30 mouse cellular contexts compared by ENCODE assay signal in the genomic region with DNA sequence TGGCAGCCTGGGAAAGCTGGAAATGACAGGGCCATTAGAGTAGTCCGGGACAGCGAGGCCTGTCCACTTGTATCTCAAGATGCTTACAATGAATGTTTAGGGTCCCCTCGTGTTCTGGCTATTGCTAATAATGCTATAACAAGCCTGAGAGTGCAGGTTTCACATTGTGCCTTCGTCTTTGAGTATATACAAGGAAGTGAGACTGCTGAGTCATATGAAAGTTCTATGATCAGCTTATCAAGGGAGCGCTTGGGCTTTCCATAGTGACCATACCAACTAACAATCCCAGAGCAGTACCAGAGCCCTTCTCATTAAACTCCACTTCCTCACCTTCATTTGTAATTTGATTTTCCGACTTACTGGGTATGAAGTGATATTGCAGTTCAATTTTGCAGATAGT.
DNase-seq lines count a peak whose midpoint lies in the region; ATAC-seq and TF ChIP-seq lines count a peak whose summit lies in the region.
"Had no signal": no experiment of that assay in that cellular context is flagged by ENCODE, and none has a peak within 500 bp of the region (broad histone marks: within the 10 kb centered on the region; RNA-seq: fewer than 3 reads in every experiment).

No protein-coding gene starts in this region.

- no peak for TF ChIP-seq POLR2A in testis, adult 2 months (IDR thresholded peaks at IDR 0.05; ENCODE audit: control insufficient read depth, low read depth, low read length)
- TF ChIP-seq POLR2A in lung, adult 2 months (IDR thresholded peaks at IDR 0.05; ENCODE audit: borderline replicate concordance, extremely low read depth, low read depth, low read length), result no peak

- H3K4me2 ChIP-seq in heart, embryonic 12.5 days, result no peak overlapping the region
- H3K4me2 ChIP-seq in intestine, postnatal 0 days (replicated peaks; ENCODE audit: low read depth), result no peak overlapping the region
- no peak overlapping the region for H3K4me2 ChIP-seq in stomach, postnatal 0 days (replicated peaks; ENCODE audit: low read depth)
- H3K4me2 ChIP-seq in hindbrain, embryonic 14.5 days (replicated peaks), result no peak overlapping the region
- H3K4me2 ChIP-seq: embryonic facial prominence, embryonic 13.5 days; forebrain, embryonic 12.5 days; forebrain, embryonic 15.5 days; heart, embryonic 13.5 days; hindbrain, embryonic 12.5 days had no signal

- H3K9me3 ChIP-seq in heart, embryonic 12.5 days (replicated peaks), result no peaks in the 10 kb centered on the region
- no peaks in the 10 kb centered on the region for H3K9me3 ChIP-seq in intestine, postnatal 0 days (ENCODE audit: control insufficient read depth)
- H3K9me3 ChIP-seq in stomach, postnatal 0 days (ENCODE audit: control insufficient read depth, low read length), result no peaks in the 10 kb centered on the region
- no peaks in the 10 kb centered on the region for H3K9me3 ChIP-seq in hindbrain, embryonic 14.5 days (ENCODE audit: control insufficient read depth, low read length)
- H3K9me3 ChIP-seq: embryonic facial prominence, embryonic 10.5 days; embryonic facial prominence, embryonic 13.5 days; forebrain, embryonic 12.5 days; forebrain, embryonic 15.5 days; heart, embryonic 13.5 days; hindbrain, embryonic 12.5 days had no signal

- H3K27me3 ChIP-seq in heart, embryonic 12.5 days (replicated peaks), result no peaks in the 10 kb centered on the region
- H3K27me3 ChIP-seq in testis, adult 2 months (ENCODE audit: control insufficient read depth, insufficient read depth, low read length), result no peaks in the 10 kb centered on the region
- no peaks in the 10 kb centered on the region for H3K27me3 ChIP-seq in intestine, postnatal 0 days (replicated peaks; ENCODE audit: control insufficient read depth, insufficient read depth, low read length)
- no peaks in the 10 kb centered on the region for H3K27me3 ChIP-seq in stomach, postnatal 0 days (ENCODE audit: control insufficient read depth, insufficient read depth, low read length)
- H3K27me3 ChIP-seq in hindbrain, embryonic 14.5 days (ENCODE audit: control insufficient read depth, insufficient read depth, low read length), result no peaks in the 10 kb centered on the region
- H3K27me3 ChIP-seq: CH12.LX; embryonic facial prominence, embryonic 13.5 days; forebrain, embryonic 12.5 days; forebrain, embryonic 15.5 days; heart, embryonic 13.5 days; hindbrain, embryonic 12.5 days; Patski had no signal

- peak; percentile 86 for DNase-seq in heart, adult 11 months
- no peak for DNase-seq in testis, postnatal 10 days (ENCODE audit: low spot score)
- DNase-seq in stomach, postnatal 0 days (ENCODE audit: low spot score), result no peak
- DNase-seq in hindbrain, embryonic 14.5 days (ENCODE audit: low spot score), result no peak
- DNase-seq in lung, adult 2 months, result no peak
- DNase-seq: adrenal gland, postnatal 10 days; adrenal gland, postnatal 36 days; B cell, adult 2 months; cerebellum, adult 11 months; cerebellum, adult 2 months; cerebellum, adult 9-11 months; cerebellum, postnatal 25 days; embryo, embryonic 11 days; gastrocnemius, postnatal 36 days; heart, adult 18-20 months had no signal

- no peak overlapping the region for H3K27ac ChIP-seq in heart, embryonic 12.5 days (ENCODE audit: poor library complexity, severe bottlenecking)
- H3K27ac ChIP-seq in testis, adult 2 months (ENCODE audit: control insufficient read depth, insufficient read depth, low read depth, low read length), result no peak overlapping the region
- H3K27ac ChIP-seq in intestine, postnatal 0 days (ENCODE audit: low read depth, low read length), result no peak overlapping the region
- no peak overlapping the region for H3K27ac ChIP-seq in stomach, postnatal 0 days (replicated peaks)
- H3K27ac ChIP-seq in hindbrain, embryonic 14.5 days, result no peak overlapping the region
- H3K27ac ChIP-seq: embryonic facial prominence, embryonic 10.5 days; embryonic facial prominence, embryonic 13.5 days; forebrain, embryonic 12.5 days; forebrain, embryonic 15.5 days; heart, embryonic 13.5 days; hindbrain, embryonic 12.5 days; hindbrain, postnatal 0 days had no signal

- TF ChIP-seq CTCF in testis, adult 2 months (IDR thresholded peaks at IDR 0.05; ENCODE audit: control insufficient read depth, insufficient read depth, insufficient replicate concordance, low read depth, low read length), result no peak
- TF ChIP-seq CTCF in intestine, postnatal 0 days (IDR thresholded peaks at IDR 0.05; ENCODE audit: low read depth), result no peak
- no peak for TF ChIP-seq CTCF in stomach, postnatal 0 days (IDR thresholded peaks at IDR 0.05; ENCODE audit: low read depth)
- no peak for TF ChIP-seq CTCF in lung, adult 2 months (IDR thresholded peaks at IDR 0.05; ENCODE audit: insufficient read depth, low read length)

- H3K4me3 ChIP-seq in heart, embryonic 12.5 days, result no peak overlapping the region
- H3K4me3 ChIP-seq in testis, adult 2 months (ENCODE audit: control insufficient read depth, low read depth, low read length), result peak overlapping the region; percentile 66
- no peak overlapping the region for H3K4me3 ChIP-seq in intestine, postnatal 0 days (ENCODE audit: low read depth, low read length)
- H3K4me3 ChIP-seq in stomach, postnatal 0 days (ENCODE audit: low read depth, low read length), result no peak overlapping the region
- no peak overlapping the region for H3K4me3 ChIP-seq in hindbrain, embryonic 14.5 days (replicated peaks; ENCODE audit: low read length)
- H3K4me3 ChIP-seq in lung, adult 2 months (replicated peaks; ENCODE audit: extremely low read depth, low read depth, low read length), result no peak overlapping the region
- H3K4me3 ChIP-seq: embryonic facial prominence, embryonic 10.5 days; embryonic facial prominence, embryonic 13.5 days; erythroblast, embryonic 14.5 days; forebrain, embryonic 12.5 days; forebrain, embryonic 15.5 days; heart, embryonic 13.5 days; hindbrain, embryonic 12.5 days had no signal

- H3K36me3 ChIP-seq in heart, embryonic 12.5 days, result no peaks in the 10 kb centered on the region
- H3K36me3 ChIP-seq in testis, adult 2 months (ENCODE audit: control insufficient read depth, insufficient read depth, low read length), result no peaks in the 10 kb centered on the region
- no peaks in the 10 kb centered on the region for H3K36me3 ChIP-seq in intestine, postnatal 0 days (ENCODE audit: control insufficient read depth, insufficient read depth)
- no peaks in the 10 kb centered on the region for H3K36me3 ChIP-seq in stomach, postnatal 0 days (ENCODE audit: control insufficient read depth, insufficient read depth, low read length)
- no peaks in the 10 kb centered on the region for H3K36me3 ChIP-seq in hindbrain, embryonic 14.5 days (replicated peaks; ENCODE audit: control insufficient read depth, insufficient read depth)
- H3K36me3 ChIP-seq: embryonic facial prominence, embryonic 10.5 days; embryonic facial prominence, embryonic 13.5 days; forebrain, embryonic 12.5 days; forebrain, embryonic 15.5 days; G1E; heart, embryonic 13.5 days; hindbrain, embryonic 12.5 days had no signal

- WGBS in heart, embryonic 12.5 days, result 77% methylated on average over 6 of the region's 6 CpGs
- 68% methylated on average over 6 of the region's 6 CpGs for WGBS in intestine, postnatal 0 days
- WGBS in stomach, postnatal 0 days, result 78% methylated on average over 6 of the region's 6 CpGs
- 96% methylated on average over 6 of the region's 6 CpGs for WGBS in hindbrain, embryonic 14.5 days
- WGBS in lung, adult 2 months, result 72% methylated on average over 6 of the region's 6 CpGs

- H3K9ac ChIP-seq in heart, embryonic 12.5 days, result no peak overlapping the region
- H3K9ac ChIP-seq in intestine, postnatal 0 days (ENCODE audit: low read depth, low read length), result no peak overlapping the region
- H3K9ac ChIP-seq in stomach, postnatal 0 days (ENCODE audit: low read length), result no peak overlapping the region
- no peak overlapping the region for H3K9ac ChIP-seq in hindbrain, embryonic 14.5 days
- H3K9ac ChIP-seq: embryonic facial prominence, embryonic 13.5 days; forebrain, embryonic 12.5 days; forebrain, embryonic 15.5 days; heart, embryonic 13.5 days; hindbrain, embryonic 12.5 days had no signal

- no peak for ATAC-seq in heart, embryonic 12.5 days (ENCODE audit: insufficient number of reproducible peaks, low FRiP score)
- peak; percentile 47 for ATAC-seq in intestine, postnatal 0 days
- ATAC-seq in stomach, postnatal 0 days (ENCODE audit: low FRiP score, low TSS enrichment), result peak; percentile 86
- ATAC-seq in hindbrain, embryonic 14.5 days (ENCODE audit: low FRiP score), result no peak
- ATAC-seq: forebrain, embryonic 15.5 days; hindbrain, postnatal 0 days; inflammation-experienced regulatory T-cells, adult 6 months; Patski had no signal

- no peak for TF ChIP-seq EP300 in stomach, postnatal 0 days (optimal IDR thresholded peaks at IDR 0.05)

- 0 out of 2 replicates have a peak, but pooled peaks cover 12% of the 10 kb centered on the region for H3K4me1 ChIP-seq in heart, embryonic 12.5 days (replicated peaks)
- H3K4me1 ChIP-seq in testis, adult 2 months (ENCODE audit: control insufficient read depth, insufficient read depth, low read length), result no peaks in the 10 kb centered on the region; the same call in 1 of the 2 replicates
- no peaks in the 10 kb centered on the region; the same call in 1 of the 2 replicates for H3K4me1 ChIP-seq in intestine, postnatal 0 days (replicated peaks; ENCODE audit: control insufficient read depth, insufficient read depth, low read length)
- no peaks in the 10 kb centered on the region for H3K4me1 ChIP-seq in stomach, postnatal 0 days (replicated peaks; ENCODE audit: control insufficient read depth, insufficient read depth)
- H3K4me1 ChIP-seq in hindbrain, embryonic 14.5 days (replicated peaks; ENCODE audit: control insufficient read depth, insufficient read depth, low read length), result no peaks in the 10 kb centered on the region
- H3K4me1 ChIP-seq in lung, adult 2 months (ENCODE audit: control insufficient read depth, insufficient read depth, low read length), result peaks cover 3% of the 10 kb centered on the region
- H3K4me1 ChIP-seq: embryonic facial prominence, embryonic 13.5 days; forebrain, embryonic 12.5 days; forebrain, embryonic 15.5 days; hindbrain, embryonic 12.5 days had no signal

Comparison
In these comparisons a context has a peak if more than half of its experiments do, and no peak if none do; other contexts are left out.
1. ATAC-seq: peak in intestine, postnatal 0 days (single experiment) and stomach, postnatal 0 days (single experiment); none in heart, embryonic 12.5 days (single experiment) and hindbrain, embryonic 14.5 days (single experiment).